Mouse (Mus musculus) spleen, adult 2 months (tissue): Measurements from ENCODE around the gene Olfr536.
"Not testable (repeated sequence)": the region's sequence is repeated elsewhere in the genome, so short reads cannot be mapped to it uniquely, and the experiment has no call there.

Experiments
- CTCF ChIP-seq: fragments of 200-500 bp; IDR thresholded peaks from 2 replicates; pipeline ENCODE4 v1.5.1; 2011; ENCODE audit warnings: mild to moderate bottlenecking, inconsistent platforms; ENCODE audit not compliant: insufficient read depth, insufficient read length, insufficient replicate concordance; ENCODE audit errors: extremely low read depth
- POLR2A ChIP-seq: fragments of 200-500 bp; IDR thresholded peaks from 2 replicates; pipeline ENCODE4 v1.6.1; 2011; ENCODE audit warnings: low read depth, low read length, inconsistent platforms

GRCm38 (mm10) chr7:140507346-140508021 lies at the start of gene Olfr536:
- not testable (repeated sequence) for TF ChIP-seq POLR2A, CTCF
